Mouse (Mus musculus) erythroblast, embryonic 14.5 days (primary cell): ENCODE results near the gene Dusp13. TPM values are rescaled to one million over a fixed set of nuclear protein-coding genes. Genes with fewer than 3 reads are reported as not detected.

Source experiments
- H3K27me3 ChIP-seq: 2 replicates; pipeline ENCODE4 v1.6.1; 2012; ENCODE audit warnings: inconsistent platforms; ENCODE audit not compliant: control insufficient read depth
- H3K36me3 ChIP-seq: 2 replicates; pipeline ENCODE4 v1.6.1; 2012; ENCODE audit warnings: mild to moderate bottlenecking, inconsistent platforms; ENCODE audit not compliant: control insufficient read depth
- H3K4me1 ChIP-seq: 2 replicates; pipeline ENCODE4 v1.6.1; 2012; ENCODE audit warnings: inconsistent platforms; ENCODE audit not compliant: control insufficient read depth
- H3K4me3 ChIP-seq: replicated peaks from 2 replicates; pipeline ENCODE3; 2012; ENCODE audit warnings: moderate library complexity, mild to moderate bottlenecking, inconsistent platforms
- H3K9me3 ChIP-seq: 2 replicates; pipeline ENCODE4 v1.6.1; 2012; ENCODE audit warnings: low read length, inconsistent platforms, mixed read lengths; ENCODE audit not compliant: control insufficient read depth
- GATA1 ChIP-seq: IDR thresholded peaks from 2 replicates; pipeline ENCODE4 v1.6.1; 2012; ENCODE audit warnings: low read length, inconsistent platforms, mixed read lengths
- TAL1 ChIP-seq: IDR thresholded peaks from 3 replicates; pipeline ENCODE4 v1.6.1; 2012; ENCODE audit warnings: low read length, inconsistent platforms, mixed read lengths
- polyA plus RNA-seq: library from polyadenylated mRNA; stranded (reverse); fragments of >175 nt; gene quantifications from 2 replicates; pipeline ENCODE4 v1.2.3, GENCODE M21; 2012

Gene Dusp13
- polyA plus RNA-seq, 1 experiment: not detected

DNA sequence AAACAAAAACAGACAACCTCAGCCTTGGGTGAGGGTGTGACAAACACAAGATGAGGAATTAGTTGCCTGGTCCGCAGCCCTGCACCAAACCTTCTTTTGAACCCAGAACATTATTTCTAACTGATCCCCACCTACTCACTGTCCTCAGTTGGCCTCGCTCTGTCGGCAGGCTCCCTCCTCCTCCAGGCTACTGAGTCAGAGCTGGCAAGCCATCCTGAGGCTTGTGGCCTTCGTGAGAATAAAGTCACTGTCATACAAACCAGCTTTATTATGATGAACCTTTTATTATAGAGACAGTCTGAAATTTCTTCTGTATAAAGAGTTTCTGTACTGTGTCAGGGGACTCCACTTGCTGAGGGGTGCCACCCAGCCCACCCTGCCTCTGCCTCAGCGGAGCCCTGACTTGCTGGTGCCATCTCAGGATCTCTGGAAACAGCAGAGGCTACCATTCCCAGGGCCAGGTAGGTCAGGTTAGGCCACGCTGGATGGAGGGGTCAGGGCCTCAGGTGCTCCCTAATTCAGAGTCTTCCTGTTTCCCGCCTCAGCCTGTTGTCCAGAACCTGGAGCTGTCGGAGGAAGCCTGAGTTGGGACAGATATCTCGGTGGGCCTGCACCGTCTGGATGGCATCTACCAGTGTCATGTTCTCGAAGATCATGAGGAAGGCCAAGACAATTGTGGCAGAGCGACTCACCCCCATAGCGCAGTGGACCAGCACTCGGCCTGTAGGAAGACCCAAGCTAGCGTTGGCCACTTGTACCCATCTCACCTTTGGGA, 17.7 kb downstream of the Dusp13 start:
- TF ChIP-seq TAL1 (no peak), GATA1 (no peak)
- Histone ChIP-seq H3K9me3 (peaks cover 4% of the 10 kb centered on the region), H3K4me3 (no peak overlapping the region), H3K36me3 (no peaks in the 10 kb centered on the region), H3K4me1 (peaks cover 4% of the 10 kb centered on the region), H3K27me3 (no peaks in the 10 kb centered on the region)

DNA sequence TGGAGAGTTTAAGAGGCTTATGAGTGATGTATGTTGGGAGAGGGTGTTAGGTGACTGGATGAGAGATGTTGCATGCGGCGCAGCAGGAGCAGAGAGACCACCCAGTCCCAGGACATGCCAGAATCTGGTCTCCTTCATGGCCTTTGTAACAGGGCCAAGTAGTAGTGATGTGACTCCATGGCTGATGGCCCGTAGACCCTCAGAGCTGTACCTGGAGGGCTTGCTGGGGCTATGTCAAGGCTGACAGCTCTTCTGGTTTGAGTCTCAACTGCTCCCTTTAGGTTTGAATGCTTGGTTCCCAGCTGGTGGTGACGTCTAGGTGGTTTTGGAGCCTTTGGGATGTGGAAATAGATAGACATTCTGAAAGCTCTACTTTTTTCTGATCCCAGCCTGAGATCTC, 21.0 kb downstream of the Dusp13 start:
- Histone ChIP-seq H3K9me3 (peaks cover 4% of the 10 kb centered on the region), H3K4me1 (peaks cover 4% of the 10 kb centered on the region), H3K36me3 (no peaks in the 10 kb centered on the region), H3K4me3 (no peak overlapping the region), H3K27me3 (no peaks in the 10 kb centered on the region)
- no peak for TF ChIP-seq TAL1
- TF ChIP-seq GATA1: no peak

GRCm38 (mm10) chr14:21729031-21729732, 21.8 kb downstream of the Dusp13 start:
- no peak overlapping the region for H3K4me3 ChIP-seq
- no peaks in the 10 kb centered on the region for H3K36me3 ChIP-seq
- peaks cover 4% of the 10 kb centered on the region for H3K9me3 ChIP-seq
- no peaks in the 10 kb centered on the region for H3K27me3 ChIP-seq
- no peak for TF ChIP-seq GATA1
- peaks cover 4% of the 10 kb centered on the region for H3K4me1 ChIP-seq

GRCm38 (mm10) chr14:21722021-21722698, 28.8 kb downstream of the Dusp13 start:
- Histone ChIP-seq H3K9me3 (no peaks in the 10 kb centered on the region), H3K36me3 (no peaks in the 10 kb centered on the region), H3K27me3 (no peaks in the 10 kb centered on the region; the same call in 1 of the 2 replicates), H3K4me3 (no peak overlapping the region), H3K4me1 (no peaks in the 10 kb centered on the region)
- no peak for TF ChIP-seq GATA1

DNA sequence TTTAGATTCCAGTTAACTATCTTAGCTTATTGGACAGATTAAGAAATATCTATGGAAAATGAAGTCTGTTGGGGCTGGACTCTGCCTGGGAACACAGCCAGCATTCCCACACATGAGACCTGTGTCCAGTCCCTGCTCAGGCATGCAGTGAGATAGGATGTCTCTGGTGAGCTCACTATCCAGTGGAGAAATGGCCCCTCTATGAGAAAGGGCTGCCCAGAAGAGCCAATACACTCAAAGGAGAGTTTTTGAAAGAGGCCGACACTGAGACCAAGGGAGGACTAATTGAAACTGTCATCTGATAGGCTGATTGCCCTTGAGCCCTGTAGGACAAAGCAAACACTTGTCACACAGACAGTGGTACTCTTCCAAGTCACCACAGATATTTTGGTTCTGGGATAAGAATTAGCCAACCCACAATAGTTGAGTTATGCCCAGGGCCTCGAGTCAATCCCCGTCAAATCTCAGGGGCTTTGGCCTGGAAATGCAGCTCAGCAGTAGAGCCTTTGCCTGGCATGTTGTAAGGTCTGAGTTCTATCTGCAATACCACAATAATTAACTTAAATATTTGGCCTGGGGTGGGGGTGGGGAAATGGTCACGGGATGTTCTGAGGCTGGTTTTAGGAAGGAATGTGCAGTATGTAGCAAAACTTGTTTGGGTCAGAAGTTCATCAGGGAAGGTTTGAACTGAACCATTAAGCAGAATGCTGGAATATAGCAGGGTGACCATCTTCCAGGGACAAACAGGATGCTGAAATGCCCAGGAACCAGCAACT, 30.4 kb downstream of the Dusp13 start:
- Histone ChIP-seq H3K27me3 (no peaks in the 10 kb centered on the region; the same call in 1 of the 2 replicates), H3K36me3 (no peaks in the 10 kb centered on the region), H3K4me3 (no peak overlapping the region), H3K9me3 (no peaks in the 10 kb centered on the region), H3K4me1 (no peaks in the 10 kb centered on the region)
- TF ChIP-seq GATA1 (no peak), TAL1 (no peak)

DNA sequence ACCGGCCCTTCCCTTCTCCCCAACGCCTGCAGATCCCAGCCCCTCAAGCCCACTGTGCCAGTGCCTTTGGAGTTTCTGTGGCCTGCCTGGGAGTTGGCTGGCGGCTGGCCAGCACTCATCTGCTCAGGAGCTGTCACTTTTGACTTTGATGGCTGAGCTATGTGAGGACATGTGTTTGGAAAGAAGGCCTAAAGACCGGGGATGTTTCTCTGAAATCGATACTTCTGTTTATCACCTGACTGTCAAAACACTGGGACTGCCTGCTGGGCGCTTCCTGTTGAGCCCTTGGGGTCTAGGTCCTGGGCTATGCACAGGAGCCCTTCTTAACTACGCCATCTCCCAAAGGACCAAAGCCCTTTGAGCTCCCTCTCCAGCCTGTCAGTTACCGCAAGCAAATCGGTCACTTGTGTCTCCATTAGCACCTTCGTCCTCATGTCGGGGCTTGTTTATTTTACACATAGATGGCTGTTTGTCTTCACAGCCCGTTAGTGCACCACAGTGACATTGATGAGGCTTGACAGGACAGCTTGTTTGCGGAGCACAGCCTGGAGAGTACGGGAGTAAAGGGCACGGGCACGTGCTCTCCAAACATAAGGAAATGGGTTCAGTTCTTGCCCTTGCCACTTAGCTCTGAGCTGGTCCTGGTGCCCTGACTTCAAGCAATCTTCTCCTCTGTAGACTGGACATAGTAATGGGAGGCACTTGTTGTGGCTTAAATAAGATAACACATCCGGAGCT, 31.2 kb downstream of the Dusp13 start:
- H3K27me3 ChIP-seq: no peaks in the 10 kb centered on the region; the same call in 1 of the 2 replicates
- no peaks in the 10 kb centered on the region for H3K9me3 ChIP-seq
- no peaks in the 10 kb centered on the region for H3K36me3 ChIP-seq
- no peaks in the 10 kb centered on the region for H3K4me1 ChIP-seq
- no peak overlapping the region for H3K4me3 ChIP-seq
- TF ChIP-seq TAL1 (no peak), GATA1 (no peak)

DNA sequence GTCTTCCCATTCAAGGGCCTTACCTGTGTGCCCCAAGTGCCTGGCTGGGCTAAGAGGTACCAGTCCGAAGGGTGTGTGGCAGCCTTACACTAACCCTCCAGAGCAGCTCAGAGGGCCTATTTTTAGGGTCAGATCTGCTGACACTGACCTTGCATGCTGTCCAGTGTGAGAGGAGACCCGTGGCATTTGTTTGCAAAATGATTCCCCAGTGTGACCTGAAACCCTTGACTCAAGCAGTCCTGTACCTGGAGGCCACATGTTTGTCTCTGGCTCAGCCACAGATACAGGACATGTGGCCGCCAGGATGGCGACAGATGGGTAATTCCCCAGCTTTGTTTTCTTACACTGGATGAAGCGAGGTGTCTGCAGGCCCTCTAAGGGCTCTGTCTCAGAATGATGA, 36.5 kb downstream of the Dusp13 start, which contains the start of gene Dupd1:
TSS of gene Dupd1 (minus strand) at position 91 of the 400 bp plus-strand sequence.
- Histone ChIP-seq H3K27me3 (no peaks in the 10 kb centered on the region), H3K4me3 (no peak within 1 kb of the TSS), H3K9me3 (no peaks in the 10 kb centered on the region), H3K4me1 (no peaks in the 10 kb centered on the region), H3K36me3 (no peaks in the 10 kb centered on the region)
- TF ChIP-seq TAL1: no peak
- no peak for TF ChIP-seq GATA1

GRCm38 (mm10) chr14:21711231-21711630, 39.8 kb downstream of the Dusp13 start:
- no peaks in the 10 kb centered on the region for H3K9me3 ChIP-seq
- TF ChIP-seq GATA1: no peak
- no peak for TF ChIP-seq TAL1
- no peak overlapping the region for H3K4me3 ChIP-seq
- no peaks in the 10 kb centered on the region for H3K36me3 ChIP-seq
- H3K4me1 ChIP-seq: no peaks in the 10 kb centered on the region
- peaks cover 5% of the 10 kb centered on the region for H3K27me3 ChIP-seq
